Mouse (Mus musculus) megakaryocyte-erythroid progenitor cell, adult 5 weeks (primary cell): ENCODE measurements around the gene Gm14496. TPM values are rescaled to one million over a fixed set of nuclear protein-coding genes. Genes with fewer than 3 reads are reported as not detected.

ENCODE experiments used
- polyA plus RNA-seq: library from polyadenylated mRNA; stranded (reverse); fragments of >175 nt; gene quantifications from 2 replicates; pipeline ENCODE4 v1.2.3, GENCODE M21; 2012

Gm14496 gene
- polyA plus RNA-seq = not detected in 2 replicates

GRCm38 (mm10) chr2:181990829-181991228, at the start of gene Gm14496:
Gene Gm14496 (plus strand): TSS chr2:181991129.

Other genes starting within 250 kb of the Gm14496 start
- gene Myt1, start 227.8 kb upstream of the Gm14496 start, polyA plus RNA-seq = 0.01 and 0.04 TPM in 2 replicates
- gene Pcmtd2, start 153.3 kb upstream of the Gm14496 start, polyA plus RNA-seq = 9.0 and 10.7 TPM in 2 replicates
- gene Polr3k, start 126.8 kb upstream of the Gm14496 start, polyA plus RNA-seq = 1.1 and 3.5 TPM in 2 replicates